Mouse (Mus musculus) megakaryocyte-erythroid progenitor cell, adult 5-6 weeks (primary cell): Measurements from ENCODE around the gene Cep170b. TPM values are rescaled to one million over a fixed set of nuclear protein-coding genes. Genes with fewer than 3 reads are reported as not detected.

Experiments
- ATAC-seq: replicated peaks from 2 replicates; pipeline ENCODE4 v1.8.0; 2016; ENCODE audit warnings: mild to moderate bottlenecking, inconsistent platforms; ENCODE audit not compliant: severe bottlenecking, poor library complexity, low FRiP score, low TSS enrichment
- total RNA-seq, 2 experiments: library from RNA; stranded (forward) in 1 of 2; stranded (reverse) in 1 of 2; fragments of 200-1000, 215-1000 nt in 1 of 2; fragments of >200 nt in 1 of 2; fragmentation: Nextera tagmentation in 1 of 2; gene quantifications; 2 replicates each; pipeline ENCODE4 v1.2.3; 2014 to 2017

Gene Cep170b
- total RNA-seq, 2 experiments from 2014 or later, result 2.0 to 20.5 TPM

GRCm38 (mm10) chr12:112734881-112735655, 14.8 kb downstream of the Cep170b start:
- ATAC-seq, result no peak

- no peak for ATAC-seq
These were observed 15.8 kb downstream of the Cep170b start for GRCm38 (mm10) chr12:112735896-112736635.

- ATAC-seq, result no peak
These were observed 16.3 kb downstream of the Cep170b start for GRCm38 (mm10) chr12:112736636-112736925.

- no peak for ATAC-seq
These were observed 16.8 kb downstream of the Cep170b start for GRCm38 (mm10) chr12:112737081-112737480.

GRCm38 (mm10) chr12:112737761-112738160, 17.5 kb downstream of the Cep170b start:
- no peak for ATAC-seq

- no peak for ATAC-seq
These were observed 18.2 kb downstream of the Cep170b start for GRCm38 (mm10) chr12:112738281-112739022.

GRCm38 (mm10) chr12:112739023-112739568, 18.8 kb downstream of the Cep170b start:
- no peak for ATAC-seq

- ATAC-seq, result no peak
These were observed 22.5 kb downstream of the Cep170b start for GRCm38 (mm10) chr12:112742768-112743167.

- peak; percentile 82 for ATAC-seq
These were observed 23.1 kb downstream of the Cep170b start for GRCm38 (mm10) chr12:112743168-112743975.

GRCm38 (mm10) chr12:112744211-112744610, 24.0 kb downstream of the Cep170b start:
- ATAC-seq, result no peak

GRCm38 (mm10) chr12:112744891-112745580, 24.8 kb downstream of the Cep170b start:
- no peak for ATAC-seq

- no peak for ATAC-seq
These were observed 25.5 kb downstream of the Cep170b start for GRCm38 (mm10) chr12:112745716-112746115.

- ATAC-seq, result no peak
These were observed 26.2 kb downstream of the Cep170b start for GRCm38 (mm10) chr12:112746461-112746807.

- ATAC-seq, result peak; percentile 30; the same call in 1 of the 2 replicates
These were observed 26.8 kb downstream of the Cep170b start for GRCm38 (mm10) chr12:112746808-112747605.

- no peak for ATAC-seq
These were observed 27.3 kb downstream of the Cep170b start for GRCm38 (mm10) chr12:112747606-112747970.

GRCm38 (mm10) chr12:112750976-112751375, 30.7 kb downstream of the Cep170b start:
- ATAC-seq, result no peak

- ATAC-seq, result no peak
These were observed 32.1 kb downstream of the Cep170b start for GRCm38 (mm10) chr12:112752399-112752798.

- ATAC-seq, result no peak
These were observed 35.6 kb downstream of the Cep170b start for GRCm38 (mm10) chr12:112755900-112756299.
